Mouse (Mus musculus): Measurements from ENCODE around the gene Sbsn. TPM values are rescaled to one million over a fixed set of nuclear protein-coding genes. Genes with fewer than 3 reads are reported as not detected.
"Not testable (repeated sequence)": the region's sequence is repeated elsewhere in the genome, so short reads cannot be mapped to it uniquely, and the experiment has no call there.

Gene Sbsn
- 1 to 10 TPM; 2.3 to 5.5 TPM for total RNA-seq (2021)

- intact Hi-C loops (cut with DNase I), result no loop called here
- DNase-seq (ENCODE audit: low spot score), result no peak
Measured at GRCm38 (mm10) chr7:30751086-30751669, at the start of gene Sbsn. Gene Sbsn, plus strand, starts transcription at chr7:30751471.

DNA sequence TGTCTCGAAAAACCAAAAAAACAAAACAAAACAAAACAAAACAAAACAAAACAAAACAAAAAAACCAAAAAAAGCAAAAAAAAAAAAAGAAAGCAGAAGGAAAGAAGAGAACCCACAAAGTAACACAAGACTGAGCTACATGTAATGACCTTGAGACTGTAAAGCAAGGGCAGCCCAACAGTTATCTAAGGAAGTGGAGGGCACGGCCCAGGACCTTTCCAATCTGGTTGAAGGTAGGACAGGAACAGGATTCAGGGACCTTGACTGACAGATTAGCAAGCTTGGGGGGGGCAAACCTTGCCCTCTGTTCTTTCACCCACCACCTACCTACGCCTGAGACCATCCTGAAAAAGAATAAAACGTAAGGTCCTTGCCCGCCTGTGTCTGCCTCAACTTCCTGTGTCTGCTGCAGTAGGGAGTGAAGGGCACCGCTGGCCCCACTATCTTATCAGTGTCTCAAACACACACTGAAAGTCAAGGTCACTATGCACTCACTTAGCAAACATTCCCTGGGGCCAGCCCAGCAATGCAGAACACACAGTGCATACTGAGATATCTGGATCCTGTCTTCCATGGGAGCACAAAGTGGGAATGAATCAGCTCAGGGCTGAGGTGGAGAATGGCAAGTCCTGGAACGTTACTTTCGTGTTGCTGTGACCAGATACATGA, 44.9 kb upstream of the Sbsn start:
- no peak for DNase-seq (ENCODE audit: low spot score)
- intact Hi-C loops (cut with DNase I), result no loop called here

DNA sequence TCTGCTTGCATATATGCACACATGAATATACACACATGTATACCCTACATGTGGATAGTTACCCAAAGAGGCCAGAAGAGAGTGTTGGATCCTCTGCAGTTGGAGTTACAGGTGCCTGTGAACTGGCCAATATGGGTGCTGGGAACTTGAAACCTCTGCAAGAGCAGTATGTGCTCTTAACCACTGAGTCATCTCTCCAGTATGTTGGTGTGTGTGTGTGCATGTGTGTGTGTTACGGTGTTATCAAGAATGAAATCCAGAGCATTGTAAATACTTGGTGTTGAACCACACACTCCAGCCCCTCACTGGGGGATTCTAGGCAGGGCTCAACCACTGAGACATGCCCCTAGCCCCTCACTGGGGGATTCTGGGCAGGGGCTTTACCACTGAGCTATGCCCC, 43.8 kb upstream of the Sbsn start:
- intact Hi-C loops (cut with DNase I), result no loop called here
- DNase-seq (ENCODE audit: low spot score), result no peak

DNA sequence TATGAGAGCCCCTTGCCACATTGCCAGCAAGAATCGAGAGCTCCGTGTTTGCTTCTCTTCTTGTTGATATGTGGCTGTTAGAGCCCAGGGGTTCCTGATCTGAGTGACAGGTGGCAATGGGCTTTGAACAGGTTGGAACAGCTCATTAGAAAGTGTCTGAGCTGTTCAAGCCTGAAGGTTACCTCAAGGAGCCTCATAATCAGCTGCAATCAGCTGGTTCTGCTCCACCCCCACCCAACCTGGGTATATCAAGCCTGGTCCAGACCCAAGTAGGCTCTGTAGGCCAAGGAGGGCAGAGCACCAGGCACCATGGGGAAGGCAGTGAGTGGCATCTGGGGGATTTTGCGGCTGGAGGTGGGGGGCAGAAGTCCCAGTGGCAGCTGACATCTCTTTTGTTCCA, 39.3 kb upstream of the Sbsn start, which contains the start of gene Atp4a:
TSS of gene Atp4a (plus strand) at position 268 of the 400 bp plus-strand sequence.
- DNase-seq (ENCODE audit: low spot score), result no peak
- intact Hi-C loops (cut with DNase I), result no loop called here

DNA sequence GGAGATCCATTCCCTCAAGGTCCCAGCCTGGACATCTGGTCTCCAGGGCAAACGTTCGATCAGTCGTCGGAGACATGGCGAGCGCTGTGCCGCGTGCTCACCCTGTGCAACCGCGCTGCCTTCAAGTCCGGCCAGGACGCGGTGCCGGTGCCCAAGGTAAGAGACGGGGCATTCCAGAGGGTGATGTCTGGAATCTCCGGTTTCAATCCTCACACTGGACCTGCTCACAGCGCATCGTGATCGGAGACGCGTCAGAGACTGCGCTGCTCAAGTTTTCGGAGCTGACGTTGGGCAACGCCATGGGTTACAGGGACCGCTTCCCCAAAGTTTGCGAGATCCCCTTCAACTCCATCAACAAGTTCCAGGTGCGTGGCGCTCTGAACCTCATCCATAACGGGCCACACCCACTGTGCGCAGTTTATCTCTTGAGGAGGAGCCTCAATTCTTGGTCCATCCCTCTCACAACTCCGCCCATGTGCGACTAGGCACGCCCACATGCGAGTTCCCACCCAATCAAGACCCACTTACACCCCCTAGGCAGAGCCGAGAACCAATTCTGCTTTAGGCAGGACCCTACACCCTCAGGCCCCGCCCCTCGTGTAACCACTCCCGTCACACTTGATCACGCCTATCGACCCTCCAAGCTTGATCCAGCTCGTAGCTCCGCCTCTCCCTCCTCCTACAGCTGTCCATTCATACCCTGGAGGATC, 34.1 kb upstream of the Sbsn start:
- intact Hi-C loops (cut with DNase I), result no loop called here
- DNase-seq (ENCODE audit: low spot score), result no peak

DNA sequence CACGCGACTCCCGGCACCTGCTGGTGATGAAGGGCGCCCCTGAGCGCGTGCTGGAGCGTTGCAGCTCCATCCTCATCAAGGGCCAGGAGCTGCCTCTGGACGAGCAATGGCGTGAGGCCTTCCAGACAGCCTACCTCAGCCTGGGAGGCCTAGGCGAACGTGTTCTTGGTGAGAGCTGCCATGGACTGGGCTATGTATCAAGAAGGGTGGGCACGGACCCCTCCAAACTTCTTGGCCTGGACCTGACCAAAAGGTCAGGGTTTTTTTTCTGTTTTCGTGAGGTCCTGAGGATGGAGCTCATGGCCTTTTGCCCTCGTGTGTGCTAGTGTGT, 33.6 kb upstream of the Sbsn start:
- intact Hi-C loops (cut with DNase I), result no loop called here

GRCm38 (mm10) chr7:30719669-30720068, 31.6 kb upstream of the Sbsn start:
- DNase-seq (ENCODE audit: low spot score), result no peak
- intact Hi-C loops (cut with DNase I), result no loop called here

More for the DNA sequence above, 33.6 kb upstream of the Sbsn start:
- no peak for DNase-seq (ENCODE audit: low spot score)

DNA sequence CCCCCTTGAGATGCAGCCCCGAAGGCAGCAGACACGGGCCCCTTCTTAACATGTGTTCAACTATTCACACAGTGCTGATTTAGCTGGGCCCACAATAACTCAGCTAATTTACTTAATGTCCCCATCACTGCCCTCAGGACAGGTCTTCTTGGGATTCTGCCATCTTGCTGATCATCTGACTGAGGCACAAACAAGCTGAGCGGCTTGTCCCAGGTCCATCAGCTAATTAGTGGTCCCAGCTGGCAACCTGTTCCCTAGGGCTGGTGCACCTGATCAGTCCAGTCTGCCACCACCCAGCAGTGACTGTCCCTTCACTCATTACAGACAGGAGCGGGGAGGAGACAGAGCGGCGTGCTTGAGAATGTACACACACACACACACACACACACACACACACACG, 30.0 kb upstream of the Sbsn start:
- intact Hi-C loops (cut with DNase I), result no loop called here

DNA sequence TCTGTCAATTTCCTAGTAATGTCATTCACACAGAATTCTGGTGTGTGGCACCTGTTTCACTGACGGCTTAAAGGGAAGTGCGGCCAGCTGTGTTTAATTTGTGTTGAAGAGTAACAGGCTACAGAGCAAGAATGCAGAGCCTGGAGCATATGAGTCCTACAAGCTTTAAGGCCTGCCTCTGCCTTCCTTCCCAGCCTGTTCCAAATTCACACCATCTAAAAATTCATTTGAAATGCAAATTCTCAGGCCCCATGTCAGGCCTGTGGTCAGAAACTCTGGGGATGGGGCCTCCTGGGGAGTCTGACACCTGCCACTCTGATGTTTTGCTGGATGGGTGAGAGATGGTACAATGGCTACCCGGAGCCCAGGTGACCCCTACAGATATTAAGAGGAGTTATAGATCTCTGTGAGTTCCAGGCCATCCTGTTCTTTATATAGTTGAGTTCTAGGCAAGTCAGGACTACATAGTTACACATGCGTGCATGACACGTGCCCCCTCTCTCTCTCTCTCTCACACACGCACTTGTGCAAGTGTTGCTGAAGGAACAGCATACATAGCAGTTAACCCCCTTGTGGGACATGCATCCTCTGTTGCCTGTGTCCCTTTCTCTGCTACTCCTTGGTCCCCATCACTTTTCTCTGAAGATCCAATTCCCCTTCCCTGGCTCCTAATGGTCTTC, 27.9 kb upstream of the Sbsn start:
- intact Hi-C loops (cut with DNase I), result no loop called here
- DNase-seq (ENCODE audit: low spot score), result no peak

More for the DNA sequence above, 30.0 kb upstream of the Sbsn start:
- no peak for DNase-seq (ENCODE audit: low spot score)

DNA sequence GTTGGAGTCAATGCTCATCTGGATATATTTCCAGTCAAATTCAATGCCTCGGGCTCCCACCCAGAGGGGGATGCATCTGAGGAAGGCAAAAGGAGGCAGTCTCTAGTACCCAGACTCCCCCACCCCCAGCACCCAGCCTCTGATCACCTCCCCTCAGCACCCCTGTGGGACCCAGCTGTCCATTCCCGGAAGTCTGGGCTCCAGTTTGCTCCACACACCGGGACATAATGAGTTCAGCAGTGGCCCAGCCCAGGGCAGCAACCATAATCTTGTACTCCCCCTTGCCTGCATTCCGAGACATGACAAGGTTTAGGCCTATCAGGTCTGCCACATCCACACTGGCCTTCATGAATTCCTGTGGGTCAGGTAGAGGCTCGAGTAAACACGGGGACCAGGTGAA, 23.1 kb upstream of the Sbsn start:
- DNase-seq (ENCODE audit: low spot score), result no peak
- intact Hi-C loops (cut with DNase I), result loop anchor here (5.0 kb wide), 3 partner anchors 61 to 244 kb away; partner anchors contain the start of genes Fam187b, Lsr and Rbm42

DNA sequence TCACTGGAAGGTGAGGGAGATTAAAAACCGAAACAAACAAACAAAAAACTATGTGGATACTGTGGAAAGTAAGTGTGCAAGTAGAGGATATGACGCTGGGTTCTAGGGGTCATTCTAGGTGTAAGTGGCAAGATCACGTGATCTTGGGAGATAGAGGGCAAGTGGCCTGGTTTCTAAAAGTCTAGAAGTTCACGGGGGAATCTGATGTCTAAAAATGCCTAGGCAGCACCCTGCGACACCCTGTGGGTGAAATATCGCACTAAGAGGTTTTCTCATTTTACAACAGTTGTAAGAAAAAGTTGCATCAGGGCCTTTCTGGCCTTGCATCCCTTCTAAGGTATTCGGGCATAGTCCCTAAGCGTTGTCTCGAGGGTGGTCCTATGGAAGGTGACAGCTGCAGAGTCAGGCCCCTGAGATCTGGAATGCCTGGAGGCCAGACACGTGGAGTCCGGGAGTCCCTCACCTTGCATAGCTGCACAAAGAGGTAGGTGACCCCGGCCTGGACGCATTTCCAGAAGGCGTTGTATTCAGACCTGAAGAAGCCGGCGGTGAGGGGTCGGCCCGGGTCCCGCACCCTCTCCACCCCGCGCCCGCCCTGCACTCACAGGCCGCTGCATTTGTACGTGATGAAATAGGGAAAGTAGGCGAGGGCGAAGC, 22.4 kb upstream of the Sbsn start:
- DNase-seq (ENCODE audit: low spot score), result no peak
- intact Hi-C loops (cut with DNase I), result loop anchor here (5.0 kb wide), 3 partner anchors 62 to 243 kb away; partner anchors contain the start of genes Fam187b, Lsr and Rbm42

- peak; percentile 87 for DNase-seq (ENCODE audit: low spot score)
- intact Hi-C loops (cut with DNase I), result loop anchor here (5.0 kb wide), 3 partner anchors 62 to 243 kb away; partner anchors contain the start of genes Fam187b, Lsr and Rbm42
Measured at GRCm38 (mm10) chr7:30729396-30730063, 21.7 kb upstream of the Sbsn start, which contains the start of gene Tmem147. Gene Tmem147, minus strand, starts transcription at chr7:30729540.

GRCm38 (mm10) chr7:30730064-30730722, 21.1 kb upstream of the Sbsn start:
- DNase-seq (ENCODE audit: low spot score); intact Hi-C loops (cut with DNase I): not testable (repeated sequence)

- no peak for DNase-seq (ENCODE audit: low spot score)
- intact Hi-C loops (cut with DNase I), result no loop called here
Measured at GRCm38 (mm10) chr7:30736211-30736610, 15.1 kb upstream of the Sbsn start.

DNA sequence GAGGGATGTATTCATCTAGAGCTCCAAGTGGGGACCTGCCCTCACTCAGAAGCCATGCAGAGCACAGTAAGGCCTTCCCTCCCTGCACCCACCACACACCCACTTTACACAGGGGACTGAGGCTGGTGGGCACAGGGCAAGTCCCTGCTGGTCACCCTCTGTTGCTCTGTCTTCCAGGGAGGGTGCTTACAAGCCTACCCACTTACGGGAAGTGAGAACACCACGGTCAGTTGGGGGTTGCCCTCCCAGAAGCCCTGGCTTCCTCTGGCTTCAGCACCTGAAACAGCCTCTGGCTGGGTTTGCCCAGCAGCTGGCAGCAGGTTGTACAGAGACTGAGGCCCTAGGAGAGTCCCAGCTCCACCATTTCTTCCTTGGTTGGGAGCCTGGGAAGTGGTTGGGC, 8.7 kb upstream of the Sbsn start:
- DNase-seq (ENCODE audit: low spot score); intact Hi-C loops (cut with DNase I): not testable (repeated sequence)

DNA sequence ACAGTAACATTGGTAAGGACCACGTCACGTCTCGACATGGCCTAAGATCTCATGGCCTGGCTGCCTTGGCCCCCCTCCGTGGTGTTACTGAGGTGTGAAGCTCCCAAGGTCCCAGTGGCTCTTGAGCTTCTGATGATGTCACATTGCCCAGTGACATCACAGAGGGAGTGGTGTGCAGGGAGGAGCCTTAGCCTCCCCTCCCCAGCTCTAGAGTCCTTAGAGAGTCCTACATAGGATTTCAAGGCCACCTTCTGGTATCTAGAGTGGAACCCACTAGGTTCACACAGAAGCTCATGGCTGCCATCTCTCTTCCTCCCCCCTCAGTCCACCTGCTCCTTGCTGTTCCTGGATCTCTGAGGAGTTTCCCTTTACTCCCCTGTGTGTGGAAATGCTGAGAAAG, 7.7 kb upstream of the Sbsn start, which contains the start of gene Gapdhs:
TSS of gene Gapdhs (minus strand) at position 65 of the 400 bp plus-strand sequence.
- intact Hi-C loops (cut with DNase I); DNase-seq (ENCODE audit: low spot score): not testable (repeated sequence)

GRCm38 (mm10) chr7:30744022-30744598, 7.2 kb upstream of the Sbsn start:
- intact Hi-C loops (cut with DNase I), result no loop called here
- no peak for DNase-seq (ENCODE audit: low spot score)

DNA sequence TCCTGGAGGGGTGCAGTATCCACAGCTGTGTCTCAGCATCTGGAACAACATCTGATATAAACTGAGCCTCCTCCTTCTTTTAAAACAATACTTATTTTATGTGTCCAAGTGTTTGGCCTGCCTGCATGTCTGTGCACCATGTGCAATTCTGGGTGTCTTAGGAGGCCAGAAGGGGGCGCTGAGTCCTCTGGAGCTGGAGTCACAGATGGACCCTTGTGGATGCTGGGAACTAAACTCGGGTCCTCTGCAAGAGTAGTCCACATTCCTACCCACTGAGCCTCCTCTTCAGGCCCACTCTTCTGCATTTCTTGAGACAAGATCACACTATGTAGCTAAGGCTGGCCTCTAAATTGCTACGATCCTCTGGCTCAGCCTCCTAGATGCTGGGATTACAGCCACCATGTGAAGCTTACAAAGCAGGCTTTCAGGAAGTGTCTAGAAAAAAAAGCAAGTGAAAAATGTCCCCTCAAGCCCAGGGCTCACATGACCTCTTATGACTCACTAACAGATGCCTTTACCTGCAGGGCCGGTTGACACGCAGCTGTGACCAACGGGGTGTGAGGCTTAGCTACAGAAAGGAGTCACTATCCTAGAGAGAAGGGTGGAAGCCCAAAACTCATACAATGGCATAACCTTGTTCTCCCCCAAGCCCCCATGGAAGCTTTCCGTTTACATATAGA, 3.6 kb upstream of the Sbsn start:
- intact Hi-C loops (cut with DNase I), result no loop called here

More for the DNA sequence above, 3.6 kb upstream of the Sbsn start:
- no peak for DNase-seq (ENCODE audit: low spot score)
